Mouse (Mus musculus) kidney, embryonic 14.5 days (tissue): ENCODE data around the gene Slc25a21. TPM values are rescaled to one million over a fixed set of nuclear protein-coding genes. Genes with fewer than 3 reads are reported as not detected.

Experiments
- ATAC-seq: fragments of 200-750 bp; cut with Nextera tagmentation; 2 replicates; pipeline ENCODE4 v1.8.0; 2017; ENCODE audit warnings: moderate number of reproducible peaks, mild to moderate bottlenecking, moderate TSS enrichment, moderate library complexity; ENCODE audit not compliant: low FRiP score, low TSS enrichment
- H3K27ac ChIP-seq: fragments of 300-500 bp; sonication (generic); 2 replicates; pipeline ENCODE4 v1.5.1; 2014; ENCODE audit warnings: low read depth, mild to moderate bottlenecking, low read length, moderate library complexity, mixed read lengths
- H3K27me3 ChIP-seq: fragments of 300-500 bp; sonication (generic); 2 replicates; pipeline ENCODE4 v1.6.1; 2014; ENCODE audit warnings: mild to moderate bottlenecking, low read length; ENCODE audit not compliant: control insufficient read depth, insufficient read depth
- H3K36me3 ChIP-seq: fragments of 300-500 bp; sonication (generic); 2 replicates; pipeline ENCODE4 v1.6.1; 2014; ENCODE audit warnings: low read length, mixed read lengths; ENCODE audit not compliant: control insufficient read depth, insufficient read depth
- H3K4me1 ChIP-seq: fragments of 300-500 bp; sonication (generic); 2 replicates; pipeline ENCODE4 v1.6.1; 2014; ENCODE audit warnings: low read length, mixed read lengths; ENCODE audit not compliant: control insufficient read depth, insufficient read depth
- H3K4me2 ChIP-seq: fragments of 300-500 bp; sonication (generic); replicated peaks from 2 replicates; pipeline ENCODE4 v1.6.1; 2014; ENCODE audit warnings: low read depth, mild to moderate bottlenecking, low read length
- H3K4me3 ChIP-seq: fragments of 300-500 bp; sonication (generic); 2 replicates; pipeline ENCODE4 v1.5.1; 2014; ENCODE audit warnings: mild to moderate bottlenecking, low read length
- H3K9ac ChIP-seq: fragments of 300-500 bp; sonication (generic); 2 replicates; pipeline ENCODE4 v1.6.1; 2014; ENCODE audit warnings: low read depth, mild to moderate bottlenecking, low read length, moderate library complexity
- H3K9me3 ChIP-seq: fragments of 300-500 bp; sonication (generic); 2 replicates; pipeline ENCODE4 v1.6.1; 2016; ENCODE audit warnings: low read length; ENCODE audit not compliant: control insufficient read depth
- WGBS: fragments of 180-500 bp; shearing (Covaris S2); extraction: QIAGEN DNeasy Blood & Tissue Kit; methylation state at CpG from one replicate; pipeline ENCODE4 v1.1.7; 2014; 5-methylcytosine and 5-hydroxymethylcytosine counted together
- polyA plus RNA-seq: library from polyadenylated mRNA; unstranded; fragments of >200 nt; fragmentation: Nextera tagmentation; extraction: Ambion mirVana; gene quantifications from 2 replicates; pipeline ENCODE4 v1.2.1, GENCODE M21; 2014

Slc25a21 gene
- polyA plus RNA-seq, 1 experiment from 2014 or later, result 2.8 TPM

DNA sequence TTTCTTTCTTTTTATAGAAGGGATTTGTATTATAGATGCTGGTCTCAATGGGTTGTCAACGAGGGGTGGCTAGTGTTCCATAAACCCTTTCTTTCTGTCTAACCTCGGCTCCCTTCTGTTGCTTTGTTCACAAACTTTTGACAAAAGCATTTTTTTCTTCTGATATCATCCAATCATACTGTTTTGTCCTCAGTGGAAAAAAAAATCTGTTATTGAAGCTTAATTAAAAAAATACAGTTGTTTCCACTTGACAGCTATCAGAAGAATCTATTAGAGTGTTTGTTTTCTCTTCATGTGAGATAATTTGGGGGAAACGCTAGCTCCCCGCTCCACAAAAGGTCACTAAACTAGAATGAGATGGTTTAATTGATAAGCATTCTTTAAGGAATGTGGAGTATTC is 469.6 kb downstream of the Slc25a21 start:
- no peaks in the 10 kb centered on the region for H3K36me3 ChIP-seq
- 74% methylated on average over 4 of the region's 4 CpGs for WGBS

GRCm38 (mm10) chr12:56718707-56719051 is 478.6 kb downstream of the Slc25a21 start:
- peaks cover 5% of the 10 kb centered on the region; the same call in 1 of the 2 replicates for H3K27me3 ChIP-seq
- no peak overlapping the region for H3K27ac ChIP-seq
- H3K4me2 ChIP-seq, result no peak overlapping the region
- no peak overlapping the region for H3K4me3 ChIP-seq
- no peaks in the 10 kb centered on the region for H3K4me1 ChIP-seq
- no peak for ATAC-seq
- no peaks in the 10 kb centered on the region for H3K36me3 ChIP-seq
- WGBS, result 28% methylated on average over 6 of the region's 6 CpGs
- H3K9me3 ChIP-seq, result no peaks in the 10 kb centered on the region
- H3K9ac ChIP-seq, result no peak overlapping the region

More for the DNA sequence above, 469.6 kb downstream of the Slc25a21 start:
- Histone ChIP-seq H3K4me3 (no peak overlapping the region), H3K4me2 (no peak overlapping the region), H3K9me3 (no peaks in the 10 kb centered on the region), H3K4me1 (no peaks in the 10 kb centered on the region), H3K9ac (no peak overlapping the region), H3K27ac (no peak overlapping the region), H3K27me3 (no peaks in the 10 kb centered on the region)
- no peak for ATAC-seq

DNA sequence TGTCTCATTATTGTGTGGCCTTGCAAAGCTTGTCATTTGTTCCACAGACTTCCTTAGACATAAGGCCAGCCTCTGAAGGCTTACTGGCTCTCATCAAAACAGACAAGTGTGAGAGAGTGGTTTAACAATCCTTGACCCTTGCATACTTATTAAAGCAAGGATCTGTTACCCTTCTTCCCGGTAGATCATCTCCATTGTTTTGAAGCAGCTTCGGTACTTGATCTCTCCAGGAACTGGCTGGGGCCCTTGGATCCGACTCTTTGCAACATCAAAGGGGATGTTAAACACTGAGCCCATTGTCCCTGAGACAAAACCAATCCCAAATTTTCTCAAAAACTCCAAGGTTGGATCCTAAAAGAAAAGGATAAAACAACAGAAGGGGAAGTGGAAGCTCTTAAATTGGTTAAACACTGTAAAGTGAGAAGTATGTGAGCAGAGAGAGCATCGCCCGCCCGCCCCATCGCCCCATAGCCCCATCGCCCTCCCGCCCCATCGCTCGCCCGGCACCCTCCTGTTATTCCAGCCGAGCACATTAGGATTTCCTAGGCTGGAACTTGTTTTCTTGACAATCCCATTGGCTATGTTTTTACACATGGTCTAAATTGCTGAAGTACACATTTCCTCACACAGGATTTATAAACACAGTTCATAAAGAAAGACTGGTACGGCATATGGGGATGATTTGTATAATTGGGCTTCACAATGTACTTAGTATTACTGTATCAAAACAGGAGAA is 479.1 kb downstream of the Slc25a21 start:
- WGBS, result 9% methylated on average over 14 of the region's 14 CpGs
- no peak overlapping the region for H3K4me3 ChIP-seq
- no peaks in the 10 kb centered on the region for H3K36me3 ChIP-seq
- ATAC-seq, result no peak
- no peak overlapping the region for H3K27ac ChIP-seq
- no peaks in the 10 kb centered on the region for H3K4me1 ChIP-seq
- no peaks in the 10 kb centered on the region for H3K9me3 ChIP-seq
- no peak overlapping the region for H3K4me2 ChIP-seq
- H3K27me3 ChIP-seq, result peaks cover 5% of the 10 kb centered on the region; the same call in 1 of the 2 replicates
- no peak overlapping the region for H3K9ac ChIP-seq

- ATAC-seq, result no peak
- Histone ChIP-seq H3K27me3 (peaks cover 62% of the 10 kb centered on the region), H3K4me1 (peaks cover 12% of the 10 kb centered on the region), H3K4me2 (no peak overlapping the region), H3K9ac (no peak overlapping the region), H3K36me3 (no peaks in the 10 kb centered on the region), H3K9me3 (no peaks in the 10 kb centered on the region), H3K27ac (no peak overlapping the region), H3K4me3 (no peak overlapping the region)
- 21% methylated on average over 6 of the region's 6 CpGs for WGBS
These were observed 496.3 kb downstream of the Slc25a21 start for GRCm38 (mm10) chr12:56701004-56701403.

DNA sequence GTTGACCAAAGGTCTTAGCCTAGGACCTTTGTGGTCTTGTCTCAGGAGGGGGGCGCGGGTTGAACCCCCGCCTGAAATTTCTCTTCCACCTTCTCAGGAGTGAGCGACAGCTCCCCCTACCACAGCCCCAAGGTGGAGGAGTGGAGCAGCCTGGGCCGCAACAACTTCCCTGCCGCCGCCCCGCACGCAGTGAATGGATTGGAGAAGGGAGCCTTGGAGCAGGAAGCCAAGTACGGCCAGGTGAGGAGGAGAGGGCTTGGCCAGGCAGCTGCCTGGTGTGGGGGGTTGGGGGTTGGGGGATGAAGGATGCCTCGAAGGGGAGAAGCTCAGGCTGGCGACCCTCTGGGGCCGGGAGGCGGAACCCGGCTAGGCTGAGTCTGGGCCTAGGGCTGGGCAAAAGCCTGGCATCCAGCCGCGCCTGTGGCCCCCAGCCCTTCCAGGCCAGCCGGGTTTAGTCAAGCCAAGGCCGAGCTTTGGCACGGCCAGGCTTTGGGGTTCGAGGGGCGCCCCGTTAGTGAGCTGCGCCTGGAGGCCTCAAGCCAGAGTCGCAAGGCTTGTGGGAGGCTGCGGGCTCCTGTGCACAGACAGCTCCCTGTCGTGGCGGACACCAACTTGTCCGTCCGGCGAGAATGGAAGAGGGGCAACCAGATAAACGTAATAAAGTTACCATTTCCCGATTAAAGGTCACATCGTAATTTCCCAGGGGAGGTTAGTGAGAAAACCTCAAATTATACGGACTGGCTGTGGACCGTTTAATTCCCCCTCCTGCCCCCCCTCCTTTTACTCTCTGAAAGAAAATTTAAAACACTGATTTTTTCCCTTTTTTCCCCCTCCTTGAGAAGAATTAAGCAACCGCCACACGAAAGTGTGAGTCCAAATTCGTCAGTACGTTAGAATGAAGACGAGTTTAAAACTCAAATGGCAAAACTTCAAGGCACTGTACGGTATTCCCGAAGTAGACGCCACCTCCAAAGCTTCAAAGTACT is 497.1 kb downstream of the Slc25a21 start:
- Histone ChIP-seq H3K36me3 (no peaks in the 10 kb centered on the region), H3K4me1 (peaks cover 16% of the 10 kb centered on the region), H3K9me3 (no peaks in the 10 kb centered on the region), H3K4me3 (0 out of 2 replicates have a peak overlapping the region, but pooled peaks have one; percentile 6), H3K27ac (no peak overlapping the region), H3K27me3 (peaks cover 70% of the 10 kb centered on the region), H3K9ac (no peak overlapping the region), H3K4me2 (no peak overlapping the region)
- WGBS, result 6% methylated on average over 39 of the region's 44 CpGs
- no peak for ATAC-seq

GRCm38 (mm10) chr12:56699351-56699750 is 497.9 kb downstream of the Slc25a21 start:
- Histone ChIP-seq H3K4me1 (peaks cover 16% of the 10 kb centered on the region), H3K27me3 (peaks cover 76% of the 10 kb centered on the region), H3K4me3 (no peak overlapping the region), H3K27ac (no peak overlapping the region), H3K36me3 (no peaks in the 10 kb centered on the region), H3K9ac (no peak overlapping the region), H3K9me3 (no peaks in the 10 kb centered on the region), H3K4me2 (no peak overlapping the region)
- WGBS, result 35% methylated on average over 3 of the region's 3 CpGs
- no peak for ATAC-seq

GRCm38 (mm10) chr12:56698191-56698980 is 498.9 kb downstream of the Slc25a21 start:
- no peak overlapping the region for H3K4me3 ChIP-seq
- peaks cover 16% of the 10 kb centered on the region for H3K4me1 ChIP-seq
- H3K27me3 ChIP-seq, result peaks cover 83% of the 10 kb centered on the region
- H3K4me2 ChIP-seq, result no peak overlapping the region
- no peak for ATAC-seq
- H3K9ac ChIP-seq, result no peak overlapping the region
- WGBS, result 4% methylated on average over 8 of the region's 8 CpGs
- no peaks in the 10 kb centered on the region for H3K36me3 ChIP-seq
- no peak overlapping the region for H3K27ac ChIP-seq
- no peaks in the 10 kb centered on the region for H3K9me3 ChIP-seq

GRCm38 (mm10) chr12:56697785-56698184 is 499.5 kb downstream of the Slc25a21 start:
- Histone ChIP-seq H3K9ac (no peak overlapping the region), H3K36me3 (no peaks in the 10 kb centered on the region), H3K27ac (no peak overlapping the region), H3K27me3 (peaks cover 89% of the 10 kb centered on the region), H3K4me3 (no peak overlapping the region), H3K4me2 (no peak overlapping the region), H3K4me1 (peaks cover 16% of the 10 kb centered on the region), H3K9me3 (no peaks in the 10 kb centered on the region)
- ATAC-seq, result no peak
- 2% methylated on average over 12 of the region's 12 CpGs for WGBS
